Mouse (Mus musculus) embryonic facial prominence, embryonic 11.5 days (tissue): ENCODE results near the gene Setd5. TPM values are rescaled to one million over a fixed set of nuclear protein-coding genes. Genes with fewer than 3 reads are reported as not detected.

Experiments
- ATAC-seq: fragments of 200-750 bp; cut with Nextera tagmentation; replicated peaks from 2 replicates; pipeline ENCODE4 v1.8.0; 2017; ENCODE audit warnings: low read depth; ENCODE audit not compliant: insufficient number of reproducible peaks, low FRiP score, low TSS enrichment
- DNase-seq: peaks from one replicate; pipeline ENCODE4 v3.0.0-alpha.2; 2015; ENCODE audit warnings: low spot score
- H3K27ac ChIP-seq: fragments of 300-500 bp; sonication (generic); replicated peaks from 2 replicates; pipeline ENCODE4 v1.5.1; 2014; ENCODE audit warnings: mild to moderate bottlenecking, low read depth, low read length, control low read depth
- H3K27me3 ChIP-seq: fragments of 300-500 bp; sonication (generic); 2 replicates; pipeline ENCODE4 v1.6.1; 2014; ENCODE audit warnings: mild to moderate bottlenecking, low read length, moderate library complexity, mixed read lengths; ENCODE audit not compliant: control insufficient read depth, insufficient read depth
- H3K36me3 ChIP-seq: fragments of 300-500 bp; sonication (generic); replicated peaks from 2 replicates; pipeline ENCODE4 v1.6.1; 2014; ENCODE audit warnings: low read depth, mild to moderate bottlenecking, low read length, moderate library complexity, mixed read lengths; ENCODE audit not compliant: control insufficient read depth, insufficient read depth
- H3K4me1 ChIP-seq: fragments of 300-500 bp; sonication (generic); 2 replicates; pipeline ENCODE4 v1.6.1; 2014; ENCODE audit warnings: low read length, mixed read lengths; ENCODE audit not compliant: control insufficient read depth, insufficient read depth
- H3K4me2 ChIP-seq: fragments of 300-500 bp; sonication (generic); 2 replicates; pipeline ENCODE4 v1.6.1; 2014; ENCODE audit warnings: low read depth, mild to moderate bottlenecking, control low read depth, low read length, moderate library complexity
- H3K4me3 ChIP-seq: fragments of 300-500 bp; sonication (generic); 2 replicates; pipeline ENCODE4 v1.5.1; 2014; ENCODE audit warnings: low read depth, low read length, control low read depth
- H3K9ac ChIP-seq: fragments of 300-500 bp; sonication (generic); replicated peaks from 2 replicates; pipeline ENCODE4 v1.6.1; 2014; ENCODE audit warnings: mild to moderate bottlenecking, control low read depth, low read length
- H3K9me3 ChIP-seq: fragments of 300-500 bp; sonication (generic); replicated peaks from 2 replicates; pipeline ENCODE4 v1.6.1; 2016; ENCODE audit warnings: mild to moderate bottlenecking, low read length, inconsistent platforms, mixed read lengths; ENCODE audit not compliant: control insufficient read depth
- WGBS: fragments of 180-500 bp; shearing (Covaris S2); extraction: QIAGEN DNeasy Blood & Tissue Kit; methylation state at CpG from one replicate; pipeline ENCODE4 v1.1.7; 2014; 5-methylcytosine and 5-hydroxymethylcytosine counted together
- polyA plus RNA-seq: library from polyadenylated mRNA; unstranded; fragments of >200 nt; fragmentation: Nextera tagmentation; extraction: Ambion mirVana; gene quantifications from 2 replicates; pipeline ENCODE4 v1.2.1, GENCODE M21; 2014

Setd5 gene
- polyA plus RNA-seq, 1 experiment from 2014 or later, result 76.3 TPM

- ATAC-seq, result no peak
- Histone ChIP-seq H3K27ac (no peak overlapping the region), H3K9me3 (no peaks in the 10 kb centered on the region), H3K4me3 (no peak overlapping the region), H3K9ac (no peak overlapping the region), H3K27me3 (no peaks in the 10 kb centered on the region), H3K36me3 (peaks cover 8% of the 10 kb centered on the region; the same call in 1 of the 2 replicates), H3K4me1 (no peaks in the 10 kb centered on the region), H3K4me2 (no peak overlapping the region)
- DNase-seq, result no peak
- WGBS, result 83% methylated on average over 6 of the region's 6 CpGs
These were observed 77.7 kb downstream of the Setd5 start for GRCm38 (mm10) chr6:113154886-113155285.

GRCm38 (mm10) chr6:113156064-113156463, 78.9 kb downstream of the Setd5 start:
- H3K4me2 ChIP-seq, result no peak overlapping the region
- H3K27me3 ChIP-seq, result no peaks in the 10 kb centered on the region
- no peak overlapping the region for H3K4me3 ChIP-seq
- DNase-seq (no peak), ATAC-seq (no peak)
- 93% methylated on average over 4 of the region's 4 CpGs for WGBS
- H3K4me1 ChIP-seq, result no peaks in the 10 kb centered on the region
- peaks cover 7% of the 10 kb centered on the region; the same call in 1 of the 2 replicates for H3K36me3 ChIP-seq
- H3K9ac ChIP-seq, result no peak overlapping the region
- no peak overlapping the region for H3K27ac ChIP-seq
- no peaks in the 10 kb centered on the region for H3K9me3 ChIP-seq

- no peaks in the 10 kb centered on the region for H3K9me3 ChIP-seq
- no peak for ATAC-seq
- H3K27me3 ChIP-seq, result no peaks in the 10 kb centered on the region
- DNase-seq, result no peak
- no peaks in the 10 kb centered on the region for H3K4me1 ChIP-seq
- no peak overlapping the region for H3K27ac ChIP-seq
- no peak overlapping the region for H3K4me3 ChIP-seq
- no peaks in the 10 kb centered on the region for H3K36me3 ChIP-seq
- H3K4me2 ChIP-seq, result no peak overlapping the region
- H3K9ac ChIP-seq, result no peak overlapping the region
- 94% methylated on average over 10 of the region's 10 CpGs for WGBS
These were observed 82.9 kb downstream of the Setd5 start for GRCm38 (mm10) chr6:113160106-113160505.

- Histone ChIP-seq H3K9ac (no peak overlapping the region), H3K4me2 (no peak overlapping the region), H3K4me1 (no peaks in the 10 kb centered on the region), H3K4me3 (no peak overlapping the region), H3K27ac (no peak overlapping the region), H3K27me3 (no peaks in the 10 kb centered on the region), H3K36me3 (no peaks in the 10 kb centered on the region), H3K9me3 (no peaks in the 10 kb centered on the region)
- no peak for ATAC-seq
- DNase-seq, result no peak
- 90% methylated on average over 1 of the region's 1 CpGs for WGBS
These were observed 84.8 kb downstream of the Setd5 start for GRCm38 (mm10) chr6:113161982-113162381.

- ATAC-seq, result no peak
- no peaks in the 10 kb centered on the region for H3K9me3 ChIP-seq
- H3K27ac ChIP-seq, result no peak overlapping the region
- H3K4me1 ChIP-seq, result no peaks in the 10 kb centered on the region
- H3K36me3 ChIP-seq, result no peaks in the 10 kb centered on the region
- no peaks in the 10 kb centered on the region for H3K27me3 ChIP-seq
- no peak overlapping the region for H3K4me2 ChIP-seq
- DNase-seq, result no peak
- H3K4me3 ChIP-seq, result no peak overlapping the region
- no peak overlapping the region for H3K9ac ChIP-seq
These were observed 86.3 kb downstream of the Setd5 start for GRCm38 (mm10) chr6:113163513-113163912.

- Histone ChIP-seq H3K9ac (no peak overlapping the region), H3K36me3 (no peaks in the 10 kb centered on the region), H3K9me3 (no peaks in the 10 kb centered on the region), H3K4me2 (no peak overlapping the region), H3K4me3 (no peak overlapping the region), H3K4me1 (no peaks in the 10 kb centered on the region), H3K27ac (no peak overlapping the region), H3K27me3 (no peaks in the 10 kb centered on the region)
- 71% methylated on average over 17 of the region's 17 CpGs for WGBS
- DNase-seq (no peak), ATAC-seq (no peak)
These were observed 89.6 kb downstream of the Setd5 start for GRCm38 (mm10) chr6:113166661-113167251.

- Histone ChIP-seq H3K9me3 (no peaks in the 10 kb centered on the region), H3K9ac (no peak overlapping the region), H3K27me3 (no peaks in the 10 kb centered on the region), H3K4me2 (no peak overlapping the region), H3K27ac (no peak overlapping the region), H3K4me3 (no peak overlapping the region), H3K36me3 (no peaks in the 10 kb centered on the region), H3K4me1 (no peaks in the 10 kb centered on the region)
- DNase-seq (no peak), ATAC-seq (no peak)
- WGBS, result 85% methylated on average over 7 of the region's 7 CpGs
These were observed 91.3 kb downstream of the Setd5 start for GRCm38 (mm10) chr6:113168316-113168975.

GRCm38 (mm10) chr6:113169852-113170251, 92.7 kb downstream of the Setd5 start:
- WGBS, result 75% methylated on average over 3 of the region's 3 CpGs
- Histone ChIP-seq H3K9me3 (no peaks in the 10 kb centered on the region), H3K4me2 (no peak overlapping the region), H3K27ac (no peak overlapping the region), H3K9ac (no peak overlapping the region), H3K4me1 (no peaks in the 10 kb centered on the region), H3K27me3 (no peaks in the 10 kb centered on the region), H3K4me3 (no peak overlapping the region), H3K36me3 (no peaks in the 10 kb centered on the region)
- ATAC-seq (no peak), DNase-seq (no peak)
